Mouse (Mus musculus): ENCODE measurements around the gene Myo3b.
"Not testable (repeated sequence)": the region's sequence is repeated elsewhere in the genome, so short reads cannot be mapped to it uniquely, and the experiment has no call there.

The Myo3b gene

GRCm38 (mm10) chr2:70195418-70196248, 156.7 kb downstream of the Myo3b start:
- no peak for DNase-seq (ENCODE audit: low spot score)

- DNase-seq (ENCODE audit: low spot score) = no peak
Observed at GRCm38 (mm10) chr2:70201796-70202555, 163.1 kb downstream of the Myo3b start.

GRCm38 (mm10) chr2:70202578-70203167, 163.7 kb downstream of the Myo3b start:
- DNase-seq (ENCODE audit: low spot score) = no peak

GRCm38 (mm10) chr2:70208411-70208810, 169.5 kb downstream of the Myo3b start:
- no peak for DNase-seq (ENCODE audit: low spot score)

- no peak for DNase-seq (ENCODE audit: low spot score)
Observed at GRCm38 (mm10) chr2:70209790-70210189, 170.9 kb downstream of the Myo3b start.

- no peak for DNase-seq (ENCODE audit: low spot score)
Observed at GRCm38 (mm10) chr2:70210427-70211332, 171.8 kb downstream of the Myo3b start.

- no peak for DNase-seq (ENCODE audit: low spot score)
Observed at GRCm38 (mm10) chr2:70214401-70214800, 175.5 kb downstream of the Myo3b start.

- no peak for DNase-seq (ENCODE audit: low spot score)
Observed at GRCm38 (mm10) chr2:70217800-70218199, 178.9 kb downstream of the Myo3b start.

GRCm38 (mm10) chr2:70218469-70218868, 179.5 kb downstream of the Myo3b start:
- no peak for DNase-seq (ENCODE audit: low spot score)

GRCm38 (mm10) chr2:70226679-70227078, 187.8 kb downstream of the Myo3b start:
- DNase-seq (ENCODE audit: low spot score) = no peak

GRCm38 (mm10) chr2:70234450-70234849, 195.5 kb downstream of the Myo3b start:
- not testable (repeated sequence) for DNase-seq (ENCODE audit: low spot score)

- no peak for DNase-seq (ENCODE audit: low spot score)
Observed at GRCm38 (mm10) chr2:70245981-70246380, 207.1 kb downstream of the Myo3b start.

- no peak for DNase-seq (ENCODE audit: low spot score)
Observed at GRCm38 (mm10) chr2:70248616-70249015, 209.7 kb downstream of the Myo3b start.

- no peak for DNase-seq (ENCODE audit: low spot score)
Observed at GRCm38 (mm10) chr2:70249872-70250271, 210.9 kb downstream of the Myo3b start.

- DNase-seq (ENCODE audit: low spot score) = no peak
Observed at GRCm38 (mm10) chr2:70251256-70251655, 212.3 kb downstream of the Myo3b start.

- DNase-seq (ENCODE audit: low spot score) = no peak
Observed at GRCm38 (mm10) chr2:70259357-70260000, 220.6 kb downstream of the Myo3b start.

- DNase-seq (ENCODE audit: low spot score) = no peak
Observed at GRCm38 (mm10) chr2:70260646-70261195, 221.8 kb downstream of the Myo3b start.

- DNase-seq (ENCODE audit: low spot score) = no peak
Observed at GRCm38 (mm10) chr2:70261703-70262564, 223.0 kb downstream of the Myo3b start.

- DNase-seq (ENCODE audit: low spot score) = no peak
Observed at GRCm38 (mm10) chr2:70262565-70263082, 223.7 kb downstream of the Myo3b start.
